8 mouse cellular contexts compared by ENCODE assay signal in genomic region chr2:156775455-156776435, GRCm38 (mm10). TPM values are rescaled to one million over a fixed set of nuclear protein-coding genes. Genes with fewer than 3 reads are reported as not detected.
DNase-seq lines count a peak whose midpoint lies in the region; ATAC-seq and TF ChIP-seq lines count a peak whose summit lies in the region.

No protein-coding gene starts in this region.

- no peak for TF ChIP-seq POLR2A in small intestine, adult 2 months (IDR thresholded peaks at IDR 0.05; ENCODE audit: low read depth, low read length)

- H3K4me3 ChIP-seq in lung, postnatal 0 days (ENCODE audit: low read depth, low read length) = peak overlapping the region; percentile 29
- H3K4me3 ChIP-seq in forebrain, embryonic 16.5 days (replicated peaks; ENCODE audit: low read length) = peak overlapping the region; percentile 36
- peak overlapping the region; percentile 48 for H3K4me3 ChIP-seq in limb, embryonic 13.5 days
- H3K4me3 ChIP-seq in small intestine, adult 2 months (ENCODE audit: low read depth, low read length) = peak overlapping the region; percentile 54

- no peak for DNase-seq in lung, postnatal 0 days (ENCODE audit: low spot score)
- DNase-seq in lung, adult 18-20 months = no peak
- no peak for DNase-seq in urinary bladder, adult 2 months (ENCODE audit: low spot score)
- no peak for DNase-seq in layer of hippocampus, adult 18-20 months (ENCODE audit: low spot score in 2 of 2)
- no peak for DNase-seq in gastrocnemius, postnatal 10 days

- no peak for TF ChIP-seq CTCF in lung, postnatal 0 days (IDR thresholded peaks at IDR 0.05)
- no peak for TF ChIP-seq CTCF in small intestine, adult 2 months (IDR thresholded peaks at IDR 0.05; ENCODE audit: extremely low read depth, insufficient read length, insufficient replicate concordance, low read depth, low read length)

- TF ChIP-seq EP300 in lung, postnatal 0 days (IDR thresholded peaks at IDR 0.05) = no peak

- H3K4me1 ChIP-seq in lung, postnatal 0 days (ENCODE audit: insufficient read depth, low read depth, low read length) = peaks cover 3% of the 10 kb centered on the region; the same call in 1 of the 2 replicates
- peaks cover 17% of the 10 kb centered on the region for H3K4me1 ChIP-seq in forebrain, embryonic 16.5 days (replicated peaks; ENCODE audit: control insufficient read depth, insufficient read depth, low read length)
- H3K4me1 ChIP-seq in limb, embryonic 13.5 days = peaks cover 39% of the 10 kb centered on the region
- H3K4me1 ChIP-seq in small intestine, adult 2 months (ENCODE audit: control insufficient read depth, insufficient read depth, insufficient read length, low read length) = no peaks in the 10 kb centered on the region

- no peaks in the 10 kb centered on the region for H3K9me3 ChIP-seq in lung, postnatal 0 days (ENCODE audit: low read length)
- H3K9me3 ChIP-seq in forebrain, embryonic 16.5 days (ENCODE audit: control insufficient read depth, low read length) = no peaks in the 10 kb centered on the region
- no peaks in the 10 kb centered on the region for H3K9me3 ChIP-seq in limb, embryonic 13.5 days

- WGBS in lung, postnatal 0 days = 27% methylated on average over 17 of the region's 17 CpGs
- 32% methylated on average over 17 of the region's 17 CpGs for WGBS in forebrain, embryonic 16.5 days
- WGBS in limb, embryonic 13.5 days = 36% methylated on average over 17 of the region's 17 CpGs
- whole genome bisulfite sequencing in small intestine, adult 2 months = 50% methylated on average over 17 of the region's 17 CpGs

- no peak for ATAC-seq in lung, postnatal 0 days
- ATAC-seq in forebrain, embryonic 16.5 days = peak; percentile 2; the same call in 1 of the 2 replicates
- 0 out of 2 replicates have a peak, but pooled peaks have one; percentile 1 for ATAC-seq in limb, embryonic 13.5 days (ENCODE audit: low FRiP score, low read depth)

- H3K27me3 ChIP-seq in lung, postnatal 0 days (replicated peaks; ENCODE audit: insufficient read depth, low read length) = no peaks in the 10 kb centered on the region
- H3K27me3 ChIP-seq in forebrain, embryonic 16.5 days (replicated peaks; ENCODE audit: control insufficient read depth, insufficient read depth, low read length) = no peaks in the 10 kb centered on the region
- no peaks in the 10 kb centered on the region for H3K27me3 ChIP-seq in limb, embryonic 13.5 days
- H3K27me3 ChIP-seq in small intestine, adult 2 months (ENCODE audit: control insufficient read depth, insufficient read depth, low read length) = no peaks in the 10 kb centered on the region

- H3K9ac ChIP-seq in lung, postnatal 0 days (replicated peaks; ENCODE audit: low read depth) = 0 out of 2 replicates have a peak overlapping the region, but pooled peaks have one; percentile 19
- H3K9ac ChIP-seq in forebrain, embryonic 16.5 days (replicated peaks; ENCODE audit: low read depth, low read length) = 0 out of 2 replicates have a peak overlapping the region, but pooled peaks have one; percentile 49
- H3K9ac ChIP-seq in limb, embryonic 13.5 days = peak overlapping the region; percentile 72

- H3K4me2 ChIP-seq in lung, postnatal 0 days (replicated peaks; ENCODE audit: low read depth, low read length) = peak overlapping the region; percentile 57
- peak overlapping the region; percentile 62 for H3K4me2 ChIP-seq in forebrain, embryonic 16.5 days (ENCODE audit: low read length)
- peak overlapping the region; percentile 75 for H3K4me2 ChIP-seq in limb, embryonic 13.5 days (replicated peaks)

- H3K27ac ChIP-seq in lung, postnatal 0 days (ENCODE audit: low read length) = peak overlapping the region; percentile 40; the same call in 1 of the 2 replicates
- no peak overlapping the region for H3K27ac ChIP-seq in forebrain, embryonic 16.5 days (ENCODE audit: low read length)
- H3K27ac ChIP-seq in limb, embryonic 13.5 days = peak overlapping the region; percentile 88; the same call in 1 of the 2 replicates
- peak overlapping the region; percentile 75 for H3K27ac ChIP-seq in small intestine, adult 2 months (ENCODE audit: insufficient read depth, low read depth, low read length)

- H3K36me3 ChIP-seq in lung, postnatal 0 days (ENCODE audit: insufficient read depth, low read length) = no peaks in the 10 kb centered on the region
- H3K36me3 ChIP-seq in forebrain, embryonic 16.5 days (ENCODE audit: control insufficient read depth, insufficient read depth) = no peaks in the 10 kb centered on the region
- H3K36me3 ChIP-seq in limb, embryonic 13.5 days = no peaks in the 10 kb centered on the region
- no peaks in the 10 kb centered on the region for H3K36me3 ChIP-seq in small intestine, adult 2 months (ENCODE audit: control insufficient read depth, insufficient read depth, low read length)

RNA-seq across cellular contexts. Expression of gene Myl9, which starts 0.5 kb away (rescaled TPM):
- 222 and 240 TPM in 2 replicates for polyA plus RNA-seq in lung, postnatal 0 days (2015; fragmentation: Nextera tagmentation; extraction: Ambion mirVana)
- 36.5 and 41.4 TPM in 2 replicates for polyA plus RNA-seq in forebrain, embryonic 16.5 days (2015; fragmentation: Nextera tagmentation; extraction: Ambion mirVana)
- 201 and 204 TPM in 2 replicates for polyA plus RNA-seq in limb, embryonic 13.5 days (2015; fragmentation: Nextera tagmentation; extraction: Ambion mirVana)
- 391 and 410 TPM in 2 replicates for polyA plus RNA-seq in small intestine, adult 2 months (2012; rRNA removed)
- polyA plus RNA-seq in urinary bladder, adult 2 months (2012; rRNA removed) = 4,146 and 6,672 TPM in 2 replicates
- 10 to 100 TPM in 1 of 2 experiments, 1 to 10 TPM in 1; 8.7 to 12.2 TPM for total RNA-seq in layer of hippocampus, adult 18-20 months (2021)
- 100 to 1,000 TPM; 186 to 216 TPM for total RNA-seq in gastrocnemius, postnatal 10 days (2021)

Comparison
In these comparisons a context has a peak if more than half of its experiments do, and no peak if none do; other contexts are left out.
1. H3K9ac ChIP-seq: peak in every context shown above with its lines; median percentile 72 in limb, embryonic 13.5 days; 49 in forebrain, embryonic 16.5 days; 19 in lung, postnatal 0 days.
2. RNA of gene Myl9, which starts 0.5 kb away (polyA plus RNA-seq): 4,146 to 6,672 TPM in urinary bladder, adult 2 months; 391 to 410 TPM in small intestine, adult 2 months, 222 to 240 TPM in lung, postnatal 0 days, 201 to 204 TPM in limb, embryonic 13.5 days and 36.5 to 41.4 TPM in forebrain, embryonic 16.5 days; every median in the first group is over 10 times any median in the second.
3. Peak in every context shown above with its lines, with median percentiles within 50 percentile points of each other: H3K4me2 ChIP-seq and H3K4me3 ChIP-seq.